Mouse (Mus musculus): Measurements from ENCODE around the gene Spen.

Spen gene

GRCm38 (mm10) chr4:141540844-141541243 is 2.4 kb upstream of the Spen start:
- in situ Hi-C loops (cut with MboI; ENCODE audit: low pct_unique_long_range_greater_than_20kb in 1 of 2, low sequenced_read_pairs in 2 of 2, unreplicated experiment in 1 of 2) = no loop called here

GRCm38 (mm10) chr4:141539213-141539767 is 893 bp upstream of the Spen start:
- in situ Hi-C loops (cut with MboI; ENCODE audit: low pct_unique_long_range_greater_than_20kb in 1 of 2, low sequenced_read_pairs in 2 of 2, unreplicated experiment in 1 of 2) = no loop called here

- in situ Hi-C loops (cut with MboI; ENCODE audit: low pct_unique_long_range_greater_than_20kb in 1 of 2, low sequenced_read_pairs in 2 of 2, unreplicated experiment in 1 of 2) = no loop called here
These were observed 540 bp downstream of the Spen start for GRCm38 (mm10) chr4:141537706-141538407.

GRCm38 (mm10) chr4:141537226-141537610 is 1.2 kb downstream of the Spen start:
- in situ Hi-C loops (cut with MboI; ENCODE audit: low pct_unique_long_range_greater_than_20kb in 1 of 2, low sequenced_read_pairs in 2 of 2, unreplicated experiment in 1 of 2) = no loop called here

GRCm38 (mm10) chr4:141536291-141537225 is 1.8 kb downstream of the Spen start:
- in situ Hi-C loops (cut with MboI; ENCODE audit: low pct_unique_long_range_greater_than_20kb in 1 of 2, low sequenced_read_pairs in 2 of 2, unreplicated experiment in 1 of 2) = no loop called here

GRCm38 (mm10) chr4:141534947-141535680 is 3.3 kb downstream of the Spen start:
- in situ Hi-C loops (cut with MboI; ENCODE audit: low pct_unique_long_range_greater_than_20kb in 1 of 2, low sequenced_read_pairs in 2 of 2, unreplicated experiment in 1 of 2) = no loop called here

GRCm38 (mm10) chr4:141530979-141531378 is 7.4 kb downstream of the Spen start:
- in situ Hi-C loops (cut with MboI; ENCODE audit: low pct_unique_long_range_greater_than_20kb in 1 of 2, low sequenced_read_pairs in 2 of 2, unreplicated experiment in 1 of 2) = no loop called here

GRCm38 (mm10) chr4:141528938-141529337 is 9.5 kb downstream of the Spen start:
- in situ Hi-C loops (cut with MboI; ENCODE audit: low pct_unique_long_range_greater_than_20kb in 1 of 2, low sequenced_read_pairs in 2 of 2, unreplicated experiment in 1 of 2) = no loop called here

GRCm38 (mm10) chr4:141526936-141527650 is 11.3 kb downstream of the Spen start:
- in situ Hi-C loops (cut with MboI; ENCODE audit: low pct_unique_long_range_greater_than_20kb in 1 of 2, low sequenced_read_pairs in 2 of 2, unreplicated experiment in 1 of 2) = no loop called here

GRCm38 (mm10) chr4:141525940-141526339 is 12.5 kb downstream of the Spen start:
- in situ Hi-C loops (cut with MboI; ENCODE audit: low pct_unique_long_range_greater_than_20kb in 1 of 2, low sequenced_read_pairs in 2 of 2, unreplicated experiment in 1 of 2) = no loop called here

GRCm38 (mm10) chr4:141524658-141525057 is 13.7 kb downstream of the Spen start:
- in situ Hi-C loops (cut with MboI; ENCODE audit: low pct_unique_long_range_greater_than_20kb in 1 of 2, low sequenced_read_pairs in 2 of 2, unreplicated experiment in 1 of 2) = no loop called here

GRCm38 (mm10) chr4:141523128-141523527 is 15.3 kb downstream of the Spen start:
- in situ Hi-C loops (cut with MboI; ENCODE audit: low pct_unique_long_range_greater_than_20kb in 1 of 2, low sequenced_read_pairs in 2 of 2, unreplicated experiment in 1 of 2) = no loop called here

- in situ Hi-C loops (cut with MboI; ENCODE audit: low pct_unique_long_range_greater_than_20kb in 1 of 2, low sequenced_read_pairs in 2 of 2, unreplicated experiment in 1 of 2) = no loop called here
These were observed 20.0 kb downstream of the Spen start for GRCm38 (mm10) chr4:141518386-141518785.

- in situ Hi-C loops (cut with MboI; ENCODE audit: low pct_unique_long_range_greater_than_20kb in 1 of 2, low sequenced_read_pairs in 2 of 2, unreplicated experiment in 1 of 2) = no loop called here
These were observed 24.2 kb downstream of the Spen start for GRCm38 (mm10) chr4:141514179-141514641.

- in situ Hi-C loops (cut with MboI; ENCODE audit: low pct_unique_long_range_greater_than_20kb in 1 of 2, low sequenced_read_pairs in 2 of 2, unreplicated experiment in 1 of 2) = no loop called here
These were observed 26.3 kb downstream of the Spen start for GRCm38 (mm10) chr4:141512145-141512544.

- in situ Hi-C loops (cut with MboI; ENCODE audit: low pct_unique_long_range_greater_than_20kb in 1 of 2, low sequenced_read_pairs in 2 of 2, unreplicated experiment in 1 of 2) = no loop called here
These were observed 27.9 kb downstream of the Spen start for GRCm38 (mm10) chr4:141510457-141510856.

- in situ Hi-C loops (cut with MboI; ENCODE audit: low pct_unique_long_range_greater_than_20kb in 1 of 2, low sequenced_read_pairs in 2 of 2, unreplicated experiment in 1 of 2) = no loop called here
These were observed 31.5 kb downstream of the Spen start for GRCm38 (mm10) chr4:141506893-141507292.

- in situ Hi-C loops (cut with MboI; ENCODE audit: low pct_unique_long_range_greater_than_20kb in 1 of 2, low sequenced_read_pairs in 2 of 2, unreplicated experiment in 1 of 2) = no loop called here
These were observed 32.0 kb downstream of the Spen start for GRCm38 (mm10) chr4:141506352-141506751.
